Mouse (Mus musculus): Measurements from ENCODE around the gene Tppp. TPM values are rescaled to one million over a fixed set of nuclear protein-coding genes. Genes with fewer than 3 reads are reported as not detected.
"Not testable (repeated sequence)": the region's sequence is repeated elsewhere in the genome, so short reads cannot be mapped to it uniquely, and the experiment has no call there.

The Tppp gene
- polyA plus RNA-seq, 1 experiment: 0.11 TPM

DNA sequence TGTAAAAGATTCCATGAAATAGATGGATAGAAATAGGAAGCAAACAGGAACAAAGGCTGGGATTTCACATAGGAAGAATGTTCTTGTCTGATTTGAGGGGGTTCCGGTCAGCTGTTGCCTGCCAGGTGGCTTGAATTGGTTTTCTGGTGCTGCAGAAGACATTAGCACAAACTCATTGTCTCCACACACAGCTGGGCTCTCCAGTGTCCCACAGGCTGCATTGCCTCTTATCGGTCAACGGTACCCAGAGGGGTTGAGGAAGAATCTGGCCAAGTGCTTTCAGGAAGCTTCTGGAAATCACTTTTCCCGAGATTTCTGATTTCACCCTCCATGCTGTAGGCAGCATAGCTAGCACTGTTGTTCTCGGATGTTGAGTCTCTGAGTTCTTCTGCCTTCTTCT, 17.9 kb upstream of the Tppp start:
- Histone ChIP-seq H3K4me1 (ENCODE audit: control insufficient read depth, insufficient read depth, low read length) (no peaks in the 10 kb centered on the region), H3K4me3 (ENCODE audit: insufficient read depth, low read length) (no peak overlapping the region), H3K27ac (ENCODE audit: insufficient read depth, low read depth, low read length) (no peak overlapping the region)
- TF ChIP-seq POLR2A (IDR thresholded peaks at IDR 0.05; ENCODE audit: borderline replicate concordance, low read depth, low read length): no peak
- TF ChIP-seq CTCF (IDR thresholded peaks at IDR 0.05; ENCODE audit: low read depth, low read length): no peak

DNA sequence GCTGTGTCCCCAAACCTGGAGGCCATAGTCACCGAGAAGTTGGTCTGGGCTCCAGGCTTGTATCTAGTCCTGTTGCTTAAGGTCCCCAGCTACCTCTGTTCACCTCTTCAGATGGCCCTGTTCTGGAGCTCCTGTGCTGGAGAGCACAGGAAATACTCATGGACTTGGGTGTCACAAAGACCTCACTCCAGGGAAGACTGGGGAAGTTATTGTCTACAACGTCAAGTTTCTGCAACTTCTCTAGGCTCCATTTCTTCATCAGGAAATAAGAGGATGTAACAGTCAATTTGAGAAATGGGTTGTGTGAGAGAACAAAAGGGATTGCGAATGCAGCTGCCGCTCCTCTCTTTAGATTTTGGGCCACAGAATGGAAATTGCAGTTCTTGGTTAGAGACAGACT, 12.8 kb upstream of the Tppp start:
- no peak overlapping the region for H3K4me3 ChIP-seq (ENCODE audit: insufficient read depth, low read length)
- TF ChIP-seq CTCF (IDR thresholded peaks at IDR 0.05; ENCODE audit: low read depth, low read length) (no peak), POLR2A (IDR thresholded peaks at IDR 0.05; ENCODE audit: borderline replicate concordance, low read depth, low read length) (no peak)
- peaks cover 3% of the 10 kb centered on the region; the same call in 1 of the 2 replicates for H3K4me1 ChIP-seq (ENCODE audit: control insufficient read depth, insufficient read depth, low read length)

DNA sequence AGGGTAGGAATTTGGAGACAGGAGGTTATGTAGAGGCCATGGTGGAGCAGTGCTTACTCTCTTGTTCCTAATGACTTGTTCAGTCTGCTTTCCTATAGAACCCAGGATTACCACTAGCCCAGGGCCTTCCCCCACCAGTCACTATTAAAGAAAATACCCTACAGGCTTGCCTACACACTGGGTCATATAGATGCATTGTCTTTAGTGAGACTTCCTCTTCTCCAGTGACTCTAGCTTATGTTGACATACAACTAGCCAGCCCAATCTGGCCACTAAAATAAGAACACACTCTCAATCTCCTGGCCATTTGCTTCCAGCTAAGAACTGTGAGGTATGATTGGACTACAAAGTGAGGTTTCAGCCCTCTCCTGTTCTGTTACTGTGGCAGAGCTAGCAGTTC, 8.7 kb upstream of the Tppp start:
- no peak overlapping the region for H3K4me3 ChIP-seq (ENCODE audit: insufficient read depth, low read length)
- H3K27ac ChIP-seq (ENCODE audit: insufficient read depth, low read depth, low read length): no peak overlapping the region
- peaks cover 6% of the 10 kb centered on the region; the same call in 1 of the 2 replicates for H3K4me1 ChIP-seq (ENCODE audit: control insufficient read depth, insufficient read depth, low read length)
- no peak for TF ChIP-seq CTCF (IDR thresholded peaks at IDR 0.05; ENCODE audit: low read depth, low read length)
- no peak for TF ChIP-seq POLR2A (IDR thresholded peaks at IDR 0.05; ENCODE audit: borderline replicate concordance, low read depth, low read length)

More for the DNA sequence above, 12.8 kb upstream of the Tppp start:
- H3K27ac ChIP-seq (ENCODE audit: insufficient read depth, low read depth, low read length): no peak overlapping the region

DNA sequence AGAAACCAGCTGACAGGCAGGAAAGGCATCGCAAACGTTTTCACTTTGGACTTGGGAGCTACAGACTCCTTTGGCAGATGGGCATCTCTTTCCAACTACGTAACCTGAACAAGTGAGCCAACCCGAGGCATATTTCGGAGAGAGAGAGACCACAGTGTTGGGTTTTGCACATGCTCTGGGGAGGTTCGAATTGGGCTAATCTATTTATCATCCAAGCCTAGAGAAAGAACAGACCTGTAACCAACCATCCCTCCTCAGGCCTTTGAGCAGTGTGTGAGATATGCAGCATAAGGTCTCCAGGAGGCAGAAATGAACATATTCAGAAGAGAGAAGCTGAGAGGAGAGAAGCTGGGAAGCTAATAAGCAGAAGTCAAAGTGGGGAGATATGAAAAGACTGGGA, 8.2 kb upstream of the Tppp start:
- TF ChIP-seq POLR2A (IDR thresholded peaks at IDR 0.05; ENCODE audit: borderline replicate concordance, low read depth, low read length) (no peak), CTCF (IDR thresholded peaks at IDR 0.05; ENCODE audit: low read depth, low read length) (no peak)
- no peak overlapping the region for H3K27ac ChIP-seq (ENCODE audit: insufficient read depth, low read depth, low read length)
- no peak overlapping the region for H3K4me3 ChIP-seq (ENCODE audit: insufficient read depth, low read length)
- H3K4me1 ChIP-seq (ENCODE audit: control insufficient read depth, insufficient read depth, low read length): peaks cover 6% of the 10 kb centered on the region; the same call in 1 of the 2 replicates

DNA sequence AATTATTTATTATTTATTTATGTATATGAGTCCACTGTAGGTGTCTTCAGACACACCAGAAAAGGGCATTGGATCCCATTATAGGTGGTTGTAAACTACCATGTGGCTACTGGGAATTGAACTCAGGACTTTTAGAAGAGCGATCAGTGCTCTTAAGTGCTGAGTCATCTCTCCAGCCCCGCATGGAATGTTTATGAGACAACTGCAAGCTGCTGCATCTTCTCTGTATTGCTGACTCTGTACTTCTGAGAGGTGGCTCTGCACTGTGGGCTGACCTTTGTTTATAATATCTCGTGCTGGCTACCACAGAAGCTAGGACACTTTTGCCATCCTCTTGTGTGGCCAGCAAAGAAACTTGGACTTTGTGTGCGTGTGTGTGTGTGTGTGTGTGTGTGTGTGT, 7.7 kb upstream of the Tppp start:
- Histone ChIP-seq H3K27ac (ENCODE audit: insufficient read depth, low read depth, low read length) (no peak overlapping the region), H3K4me3 (ENCODE audit: insufficient read depth, low read length) (no peak overlapping the region), H3K4me1 (ENCODE audit: control insufficient read depth, insufficient read depth, low read length) (peaks cover 6% of the 10 kb centered on the region; the same call in 1 of the 2 replicates)
- no peak for TF ChIP-seq CTCF (IDR thresholded peaks at IDR 0.05; ENCODE audit: low read depth, low read length)

DNA sequence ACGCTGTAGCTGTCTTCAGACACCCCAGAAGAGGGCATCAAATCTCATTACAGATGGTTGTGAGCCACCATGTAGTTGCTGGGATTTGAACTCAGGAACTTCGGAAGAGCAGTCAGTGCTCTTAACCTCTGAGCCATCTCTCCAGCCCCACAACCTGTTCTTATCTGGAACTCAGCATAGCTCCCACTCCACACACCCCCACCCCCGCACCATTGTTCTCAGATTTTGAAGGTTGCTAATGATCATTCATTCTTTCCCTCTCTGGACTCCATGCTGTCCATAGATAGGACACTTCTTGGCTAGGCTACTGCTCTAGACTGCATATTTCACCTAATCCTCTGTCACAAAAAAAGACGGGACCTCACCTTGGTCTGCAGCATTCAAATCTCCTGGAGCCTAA, 2.3 kb upstream of the Tppp start:
- not testable (repeated sequence) for H3K27ac ChIP-seq (ENCODE audit: insufficient read depth, low read depth, low read length); H3K4me3 ChIP-seq (ENCODE audit: insufficient read depth, low read length); H3K4me1 ChIP-seq (ENCODE audit: control insufficient read depth, insufficient read depth, low read length)

DNA sequence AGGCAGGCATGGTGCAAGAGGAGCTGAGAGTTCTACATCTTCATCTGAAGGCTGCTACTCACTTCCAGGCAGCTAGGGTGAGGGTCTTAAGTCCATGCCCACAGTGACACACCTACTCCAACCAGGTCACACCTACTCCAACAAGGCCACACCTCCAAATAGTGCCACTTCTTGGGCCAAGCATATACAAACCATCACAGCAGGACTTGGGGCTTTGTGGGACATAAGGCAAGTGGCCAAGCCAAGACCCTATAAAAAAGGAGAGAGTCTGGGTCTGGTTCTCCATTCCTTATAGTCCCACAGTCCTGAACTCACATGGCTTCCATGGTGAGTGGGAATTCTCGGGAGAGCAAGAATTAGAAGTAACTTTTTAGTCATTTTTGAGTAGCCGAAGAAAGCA, 991 bp upstream of the Tppp start:
- H3K4me3 ChIP-seq (ENCODE audit: insufficient read depth, low read length); H3K27ac ChIP-seq (ENCODE audit: insufficient read depth, low read depth, low read length); H3K4me1 ChIP-seq (ENCODE audit: control insufficient read depth, insufficient read depth, low read length): not testable (repeated sequence)

DNA sequence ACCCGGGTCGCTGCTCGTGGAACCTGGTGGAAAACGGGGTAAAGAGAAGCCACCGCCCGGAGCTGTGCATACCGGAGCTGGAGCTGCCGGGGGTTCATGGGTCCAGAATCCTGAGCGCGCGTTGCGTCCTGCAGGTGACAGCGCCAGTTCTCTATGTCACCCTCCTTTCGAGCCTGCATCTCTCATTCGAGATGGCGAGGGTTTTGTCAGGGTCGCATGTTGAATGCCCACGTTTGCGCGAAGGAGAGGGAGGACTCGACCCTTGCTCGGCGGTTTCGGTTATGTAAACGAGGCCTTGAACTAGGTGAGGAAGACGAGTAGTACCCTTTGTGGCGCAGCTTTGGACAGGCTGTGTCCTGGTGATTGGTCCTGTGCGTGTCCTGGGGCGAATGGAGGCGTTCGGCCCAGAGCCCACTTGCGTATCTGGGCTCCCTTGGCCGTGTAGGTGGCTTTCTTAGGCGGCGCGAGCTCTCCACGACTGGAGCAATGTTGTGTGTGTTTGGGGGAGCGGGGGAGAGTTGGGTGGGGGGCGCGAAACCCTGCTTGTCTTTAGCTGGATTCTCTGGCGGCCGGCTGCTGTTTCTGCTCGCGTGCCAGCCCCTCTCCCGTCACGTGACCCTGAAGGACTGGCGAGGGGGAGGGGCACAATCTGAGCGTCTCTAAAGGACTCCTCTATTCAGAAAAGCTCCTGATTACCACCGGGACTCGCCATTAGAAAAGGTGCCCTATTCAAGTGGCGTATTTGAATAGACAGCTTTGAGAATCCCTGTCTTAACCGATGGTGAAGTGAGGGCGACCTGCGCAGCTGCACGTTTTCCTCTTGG, 796 bp downstream of the Tppp start:
- no peak overlapping the region for H3K27ac ChIP-seq (ENCODE audit: insufficient read depth, low read depth, low read length)
- TF ChIP-seq CTCF (IDR thresholded peaks at IDR 0.05; ENCODE audit: low read depth, low read length) (no peak), POLR2A (IDR thresholded peaks at IDR 0.05; ENCODE audit: borderline replicate concordance, low read depth, low read length) (no peak)
- H3K4me3 ChIP-seq (ENCODE audit: insufficient read depth, low read length): peak overlapping the region; percentile 60
- peaks cover 3% of the 10 kb centered on the region; the same call in 1 of the 2 replicates for H3K4me1 ChIP-seq (ENCODE audit: control insufficient read depth, insufficient read depth, low read length)

DNA sequence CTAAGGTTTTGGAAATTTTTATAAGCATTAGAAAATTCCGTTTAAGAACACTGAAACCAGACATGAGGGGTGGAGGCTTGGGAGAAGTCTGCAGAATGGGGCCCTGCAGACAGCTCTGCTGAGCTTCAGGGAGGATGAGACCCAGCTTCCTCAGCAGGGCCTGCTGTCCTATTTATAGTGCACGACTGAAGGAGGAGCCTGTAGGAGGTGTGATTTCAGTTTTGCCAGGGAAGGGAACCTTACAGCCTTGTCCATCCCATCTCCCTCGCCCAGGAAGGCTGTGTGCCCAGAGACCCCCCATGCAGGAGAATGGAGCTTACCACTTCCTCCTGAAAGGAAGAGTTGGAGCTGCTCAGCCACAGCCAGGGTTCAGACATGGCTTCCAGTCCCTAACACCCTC, 1.5 kb downstream of the Tppp start:
- no peak overlapping the region for H3K27ac ChIP-seq (ENCODE audit: insufficient read depth, low read depth, low read length)
- no peak for TF ChIP-seq POLR2A (IDR thresholded peaks at IDR 0.05; ENCODE audit: borderline replicate concordance, low read depth, low read length)
- TF ChIP-seq CTCF (IDR thresholded peaks at IDR 0.05; ENCODE audit: low read depth, low read length): no peak
- H3K4me1 ChIP-seq (ENCODE audit: control insufficient read depth, insufficient read depth, low read length): peaks cover 3% of the 10 kb centered on the region; the same call in 1 of the 2 replicates
- peak overlapping the region; percentile 60 for H3K4me3 ChIP-seq (ENCODE audit: insufficient read depth, low read length)

DNA sequence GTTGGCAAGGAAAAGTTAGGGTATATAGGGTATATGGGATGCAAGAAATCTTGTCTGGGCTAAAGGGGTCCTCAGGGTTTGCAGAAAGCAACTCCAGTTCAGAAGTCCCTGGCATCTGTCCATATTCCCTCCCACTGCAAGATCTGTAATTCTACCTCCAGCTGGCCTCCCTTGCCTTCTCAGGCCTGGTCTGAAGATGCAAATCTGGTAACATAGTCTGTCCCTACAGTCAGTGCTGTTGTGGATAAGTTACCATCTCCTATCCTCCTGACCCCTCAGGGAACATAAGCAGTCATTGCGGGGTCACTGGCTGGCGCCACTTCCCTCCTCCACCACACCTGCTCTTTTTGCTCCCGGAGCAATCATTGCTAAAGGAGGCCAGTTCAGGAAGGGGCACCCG, 6.7 kb downstream of the Tppp start:
- TF ChIP-seq POLR2A (IDR thresholded peaks at IDR 0.05; ENCODE audit: borderline replicate concordance, low read depth, low read length) (no peak), CTCF (IDR thresholded peaks at IDR 0.05; ENCODE audit: low read depth, low read length) (no peak)
- Histone ChIP-seq H3K4me1 (ENCODE audit: control insufficient read depth, insufficient read depth, low read length) (peaks cover under 1% of the 10 kb centered on the region; the same call in 1 of the 2 replicates), H3K4me3 (ENCODE audit: insufficient read depth, low read length) (no peak overlapping the region), H3K27ac (ENCODE audit: insufficient read depth, low read depth, low read length) (no peak overlapping the region)

DNA sequence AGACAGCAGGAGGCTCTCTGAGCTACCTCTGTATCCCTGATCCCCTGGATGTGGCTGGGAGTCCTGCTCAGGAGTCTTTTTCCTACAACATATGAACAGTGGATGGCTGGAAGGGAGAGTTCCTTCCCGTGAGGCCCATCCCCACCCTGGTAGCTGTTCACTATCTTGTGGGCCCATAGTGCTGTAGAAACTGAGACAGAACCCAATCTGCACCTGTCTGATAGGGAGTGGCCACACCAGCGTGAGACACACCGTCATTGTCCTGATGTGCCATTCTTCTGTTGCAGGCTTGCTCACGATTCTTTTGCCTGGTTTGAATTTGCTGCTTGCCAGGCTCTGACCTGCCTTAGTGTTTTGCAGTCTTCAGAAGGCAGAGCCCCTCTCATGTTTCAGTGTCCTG, 8.2 kb downstream of the Tppp start:
- Histone ChIP-seq H3K27ac (ENCODE audit: insufficient read depth, low read depth, low read length) (no peak overlapping the region), H3K4me1 (ENCODE audit: control insufficient read depth, insufficient read depth, low read length) (peaks cover 2% of the 10 kb centered on the region; the same call in 1 of the 2 replicates), H3K4me3 (ENCODE audit: insufficient read depth, low read length) (no peak overlapping the region)
- TF ChIP-seq POLR2A (IDR thresholded peaks at IDR 0.05; ENCODE audit: borderline replicate concordance, low read depth, low read length): no peak
- TF ChIP-seq CTCF (IDR thresholded peaks at IDR 0.05; ENCODE audit: low read depth, low read length): no peak

DNA sequence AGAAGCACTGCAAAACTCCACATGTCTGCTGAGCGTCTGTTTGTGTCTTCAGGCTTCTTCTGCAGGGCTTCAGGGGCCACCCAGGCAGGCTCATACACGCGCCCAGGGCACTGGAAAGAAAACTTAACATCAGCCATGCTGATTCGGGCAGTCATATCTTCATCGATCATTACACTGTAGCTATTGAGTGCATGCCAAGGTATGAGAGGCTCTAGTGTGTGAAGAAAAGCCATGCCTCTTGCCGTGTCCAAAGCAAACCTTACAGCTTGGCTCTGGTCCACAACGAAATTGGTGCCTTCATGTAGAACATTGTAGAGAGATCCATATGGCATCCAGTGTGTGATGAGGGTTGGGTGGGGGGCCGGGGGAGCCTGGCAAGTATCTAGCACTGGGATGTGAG, 9.8 kb downstream of the Tppp start:
- not testable (repeated sequence) for H3K4me3 ChIP-seq (ENCODE audit: insufficient read depth, low read length); H3K27ac ChIP-seq (ENCODE audit: insufficient read depth, low read depth, low read length)

More for the DNA sequence above, 9.8 kb downstream of the Tppp start:
- not testable (repeated sequence) for H3K4me1 ChIP-seq (ENCODE audit: control insufficient read depth, insufficient read depth, low read length)

All from bone marrow macrophage, adult 2 months (primary cell).